Comparison of ENCODE assay signal across 28 mouse cellular contexts in the genomic region with DNA sequence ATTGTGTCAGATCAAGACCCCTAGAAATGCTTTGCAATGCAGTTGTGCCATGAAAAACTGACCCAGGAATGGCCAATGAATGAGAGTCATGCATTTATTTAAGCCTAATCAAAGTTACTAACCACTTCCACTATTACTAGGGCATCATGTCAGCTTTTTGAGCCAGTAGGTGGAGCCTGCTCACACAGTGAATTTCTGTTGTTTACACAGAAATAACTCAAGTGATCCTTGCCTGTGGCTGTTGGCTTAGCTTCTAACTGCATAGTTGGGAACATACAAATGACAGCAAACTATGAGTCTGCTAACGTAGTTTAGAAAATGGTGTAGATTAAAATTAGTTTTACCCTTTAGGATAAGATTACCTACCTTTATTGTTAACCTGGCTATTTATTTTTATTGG. TPM values are rescaled to one million over a fixed set of nuclear protein-coding genes. Genes with fewer than 3 reads are reported as not detected.
DNase-seq lines count a peak whose midpoint lies in the region; ATAC-seq and TF ChIP-seq lines count a peak whose summit lies in the region.
"Had no signal": no experiment of that assay in that cellular context is flagged by ENCODE, and none has a peak within 500 bp of the region (broad histone marks: within the 10 kb centered on the region; RNA-seq: fewer than 3 reads in every experiment).

No protein-coding gene starts in this region.

- H3K9me3 ChIP-seq in hindbrain, postnatal 0 days (ENCODE audit: low read length) = no peaks in the 10 kb centered on the region
- no peaks in the 10 kb centered on the region for H3K9me3 ChIP-seq in hindbrain, embryonic 14.5 days (ENCODE audit: control insufficient read depth, low read length)
- H3K9me3 ChIP-seq in liver, embryonic 12.5 days (replicated peaks) = no peaks in the 10 kb centered on the region
- H3K9me3 ChIP-seq: forebrain, embryonic 10.5 days; heart, embryonic 12.5 days; hindbrain, embryonic 10.5 days; liver, embryonic 15.5 days; midbrain, embryonic 15.5 days had no signal

- no peak overlapping the region for H3K4me3 ChIP-seq in hindbrain, postnatal 0 days (ENCODE audit: low read length)
- H3K4me3 ChIP-seq in hindbrain, embryonic 14.5 days (replicated peaks; ENCODE audit: low read length) = no peak overlapping the region
- H3K4me3 ChIP-seq in liver, adult 2 months (ENCODE audit: insufficient read depth, low read depth, low read length) = no peak overlapping the region
- H3K4me3 ChIP-seq in liver, embryonic 12.5 days = no peak overlapping the region
- H3K4me3 ChIP-seq: forebrain, embryonic 10.5 days; heart, embryonic 12.5 days; hindbrain, embryonic 10.5 days; left cerebral cortex, adult 2 months; liver, embryonic 15.5 days; midbrain, embryonic 15.5 days had no signal

- no peak overlapping the region for H3K27ac ChIP-seq in hindbrain, postnatal 0 days
- no peak overlapping the region for H3K27ac ChIP-seq in hindbrain, embryonic 14.5 days
- no peak overlapping the region for H3K27ac ChIP-seq in liver, adult 2 months (replicated peaks; ENCODE audit: insufficient read depth, low read depth, low read length)
- H3K27ac ChIP-seq in liver, embryonic 12.5 days = no peak overlapping the region
- H3K27ac ChIP-seq: forebrain, embryonic 10.5 days; hindbrain, embryonic 10.5 days; left cerebral cortex, adult 2 months; liver, embryonic 15.5 days; midbrain, embryonic 15.5 days had no signal

- TF ChIP-seq POLR2A in liver, adult 2 months (IDR thresholded peaks at IDR 0.05; ENCODE audit: extremely low read depth, insufficient read depth, low read length) = no peak

- no peaks in the 10 kb centered on the region for H3K4me1 ChIP-seq in hindbrain, postnatal 0 days (ENCODE audit: insufficient read depth, low read length)
- H3K4me1 ChIP-seq in hindbrain, embryonic 14.5 days (replicated peaks; ENCODE audit: control insufficient read depth, insufficient read depth, low read length) = no peaks in the 10 kb centered on the region
- H3K4me1 ChIP-seq in liver, adult 2 months (ENCODE audit: control insufficient read depth, insufficient read depth, low read length) = no peaks in the 10 kb centered on the region
- no peaks in the 10 kb centered on the region for H3K4me1 ChIP-seq in liver, embryonic 12.5 days
- H3K4me1 ChIP-seq: forebrain, embryonic 10.5 days; heart, embryonic 12.5 days; hindbrain, embryonic 10.5 days; liver, embryonic 15.5 days; midbrain, embryonic 15.5 days had no signal

- no peaks in the 10 kb centered on the region for H3K79me2 ChIP-seq in liver, adult 2 months (ENCODE audit: control insufficient read depth, insufficient read depth, low read length)

- ATAC-seq in hindbrain, postnatal 0 days = no peak
- no peak for ATAC-seq in hindbrain, embryonic 14.5 days (ENCODE audit: low FRiP score)
- no peak for ATAC-seq in liver, embryonic 12.5 days
- no peak for ATAC-seq in megakaryocyte-erythroid progenitor cell, adult 5-6 weeks (replicated peaks; ENCODE audit: low FRiP score, low TSS enrichment, poor library complexity, severe bottlenecking)
- ATAC-seq: CD4-positive, CD25-positive, alpha-beta regulatory T cell, adult 4 months; midbrain, embryonic 15.5 days had no signal

- H3K4me2 ChIP-seq in hindbrain, postnatal 0 days (ENCODE audit: low read depth, low read length) = no peak overlapping the region
- H3K4me2 ChIP-seq in hindbrain, embryonic 14.5 days (replicated peaks) = no peak overlapping the region
- H3K4me2 ChIP-seq in liver, embryonic 12.5 days = no peak overlapping the region
- H3K4me2 ChIP-seq: heart, embryonic 12.5 days; liver, embryonic 15.5 days; midbrain, embryonic 15.5 days had no signal

- no peak overlapping the region for H3K9ac ChIP-seq in hindbrain, postnatal 0 days (replicated peaks; ENCODE audit: low read length)
- no peak overlapping the region for H3K9ac ChIP-seq in hindbrain, embryonic 14.5 days
- H3K9ac ChIP-seq in liver, adult 2 months (ENCODE audit: low read depth, low read length) = no peak overlapping the region
- no peak overlapping the region for H3K9ac ChIP-seq in liver, embryonic 12.5 days
- H3K9ac ChIP-seq: heart, embryonic 12.5 days; liver, embryonic 15.5 days; midbrain, embryonic 15.5 days had no signal

- peak; percentile 12 for DNase-seq in hindbrain, postnatal 0 days (ENCODE audit: low spot score)
- no peak for DNase-seq in hindbrain, embryonic 14.5 days (ENCODE audit: low spot score)
- peak; percentile 43 for DNase-seq in liver, adult 2 months (ENCODE audit: extremely low read depth, low read depth, low spot score)
- peak; percentile 1 for DNase-seq in NIH3T3 (ENCODE audit: low read depth)
- DNase-seq in lung, postnatal 25 days (ENCODE audit: low spot score) = peak; percentile 37
- DNase-seq: adrenal gland, adult 2 months; cerebellum, adult 11 months; cerebellum, adult 9-11 months; gastrocnemius, postnatal 25 days; heart, adult 18-20 months; heart, postnatal 10 days; kidney, adult 18-20 months; right cerebral cortex, adult 18-20 months; thymus, adult 2 months; thymus, postnatal 4 days had no signal

- H3K27me3 ChIP-seq in hindbrain, postnatal 0 days (ENCODE audit: insufficient read depth, low read length) = no peaks in the 10 kb centered on the region
- H3K27me3 ChIP-seq in hindbrain, embryonic 14.5 days (ENCODE audit: control insufficient read depth, insufficient read depth, low read length) = no peaks in the 10 kb centered on the region
- H3K27me3 ChIP-seq in liver, adult 2 months (ENCODE audit: control insufficient read depth, insufficient read depth, low read length) = no peaks in the 10 kb centered on the region
- no peaks in the 10 kb centered on the region for H3K27me3 ChIP-seq in liver, embryonic 12.5 days (replicated peaks)
- H3K27me3 ChIP-seq: heart, embryonic 12.5 days; liver, embryonic 15.5 days; midbrain, embryonic 15.5 days had no signal

- WGBS in hindbrain, postnatal 0 days = 78% methylated on average over 1 of the region's 1 CpGs
- WGBS in hindbrain, embryonic 14.5 days = 87% methylated on average over 1 of the region's 1 CpGs
- WGBS in liver, adult 2 months = 74% methylated on average over 1 of the region's 1 CpGs
- WGBS in liver, embryonic 12.5 days (ENCODE audit: insufficient replicate concordance) = 59% methylated on average over 1 of the region's 1 CpGs

- H3K36me3 ChIP-seq in hindbrain, postnatal 0 days (ENCODE audit: insufficient read depth, low read length) = no peaks in the 10 kb centered on the region
- no peaks in the 10 kb centered on the region for H3K36me3 ChIP-seq in hindbrain, embryonic 14.5 days (replicated peaks; ENCODE audit: control insufficient read depth, insufficient read depth)
- peaks cover 6% of the 10 kb centered on the region; the same call in 1 of the 2 replicates for H3K36me3 ChIP-seq in liver, adult 2 months (ENCODE audit: control insufficient read depth, insufficient read depth, low read length)
- H3K36me3 ChIP-seq in liver, embryonic 12.5 days = no peaks in the 10 kb centered on the region
- H3K36me3 ChIP-seq: forebrain, embryonic 10.5 days; heart, embryonic 12.5 days; hindbrain, embryonic 10.5 days; liver, embryonic 15.5 days; midbrain, embryonic 15.5 days had no signal

- TF ChIP-seq CTCF in hindbrain, postnatal 0 days (IDR thresholded peaks at IDR 0.05; ENCODE audit: low read depth) = peak; percentile 33
- TF ChIP-seq CTCF in liver, adult 2 months (IDR thresholded peaks at IDR 0.05; ENCODE audit: low read depth, low read length) = no peak

RNA-seq across cellular contexts. Expression of gene Gc, which starts 52.6 kb away (rescaled TPM):
- total RNA-seq in hindbrain, postnatal 0 days (2014; rRNA removed) = 0.42 TPM in 1 of 2 replicates, not detected in the other
- 0.15 and 0.30 TPM in 2 replicates for polyA plus RNA-seq in hindbrain, postnatal 0 days (2015; fragmentation: Nextera tagmentation; extraction: Ambion mirVana)
- 0.14 TPM in 1 of 2 replicates, not detected in the other for polyA plus RNA-seq in hindbrain, embryonic 14.5 days (2014; fragmentation: Nextera tagmentation; extraction: Ambion mirVana)
- total RNA-seq in liver, adult 2 months (2014; rRNA removed) = 7,789 and 10,847 TPM in 2 replicates
- 2,360 and 2,648 TPM in 2 replicates for polyA plus RNA-seq in liver, adult 2 months (2012; rRNA removed)
- polyA plus RNA-seq in liver, embryonic 12.5 days (2016; fragmentation: Nextera tagmentation; extraction: Ambion mirVana) = 33.7 and 47.2 TPM in 2 replicates
- not detected in 2 replicates for total RNA-seq in megakaryocyte-erythroid progenitor cell, adult 5-6 weeks (2014; fragmentation: Nextera tagmentation)
- total RNA-seq in megakaryocyte-erythroid progenitor cell, adult 5-6 weeks (2017) = not detected in 2 replicates
- total RNA-seq: common myeloid progenitor, adult 5-6 weeks; gastrocnemius, postnatal 25 days; heart, adult 18-20 months; heart, postnatal 10 days; layer of hippocampus, postnatal 10 days; left cerebral cortex, adult 2 months; left cerebral cortex, postnatal 36 days; megakaryocyte progenitor cell, adult 5-6 weeks had no signal
- polyA plus RNA-seq: CD4-positive, CD25-positive, alpha-beta regulatory T cell, adult 4 months; forebrain, embryonic 10.5 days; hindbrain, embryonic 10.5 days; midbrain, embryonic 15.5 days had no signal

Comparison
In these comparisons a context has a peak if more than half of its experiments do, and no peak if none do; other contexts are left out.
1. RNA of gene Gc, which starts 52.6 kb away (polyA plus RNA-seq): 2,360 to 2,648 TPM in liver, adult 2 months; 33.7 to 47.2 TPM in liver, embryonic 12.5 days, 0.14 TPM in hindbrain, embryonic 14.5 days and 0.15 to 0.30 TPM in hindbrain, postnatal 0 days; every median in the first group is over 10 times any median in the second.